Mouse (Mus musculus) thymus, adult 2 months (tissue): ENCODE measurements around the gene Phlda1.

ENCODE experiments used
- CTCF ChIP-seq: fragments of 200-500 bp; IDR thresholded peaks from 2 replicates; pipeline ENCODE4 v1.5.1; 2012; ENCODE audit warnings: mild to moderate bottlenecking, control low read depth, low read length, moderate library complexity, borderline replicate concordance; ENCODE audit not compliant: control insufficient read depth, poor library complexity, insufficient read depth; ENCODE audit errors: extremely low read depth
- POLR2A ChIP-seq: fragments of 200-500 bp; IDR thresholded peaks from 2 replicates; pipeline ENCODE4 v1.6.1; 2012; ENCODE audit warnings: mild to moderate bottlenecking, low read length, control low read depth, moderate library complexity; ENCODE audit not compliant: control insufficient read depth, poor library complexity, insufficient read depth; ENCODE audit errors: extremely low read depth

- TF ChIP-seq POLR2A (no peak), CTCF (no peak)
Measured at GRCm38 (mm10) chr10:111544311-111544710, 38.2 kb downstream of the Phlda1 start.
